Mouse (Mus musculus) cerebellum, adult 2 months (tissue): ENCODE measurements around the gene Pdzd2.

ENCODE experiments used
- CTCF ChIP-seq: fragments of 200-500 bp; IDR thresholded peaks from 2 replicates; pipeline ENCODE4 v1.5.1; 2011; ENCODE audit warnings: low read depth, mild to moderate bottlenecking, control low read depth, low read length, moderate library complexity, borderline replicate concordance; ENCODE audit not compliant: insufficient read depth
- POLR2A ChIP-seq: fragments of 200-500 bp; IDR thresholded peaks from 2 replicates; pipeline ENCODE4 v1.6.1; 2011; ENCODE audit warnings: low read length, control low read depth, borderline replicate concordance; ENCODE audit not compliant: insufficient read depth

DNA sequence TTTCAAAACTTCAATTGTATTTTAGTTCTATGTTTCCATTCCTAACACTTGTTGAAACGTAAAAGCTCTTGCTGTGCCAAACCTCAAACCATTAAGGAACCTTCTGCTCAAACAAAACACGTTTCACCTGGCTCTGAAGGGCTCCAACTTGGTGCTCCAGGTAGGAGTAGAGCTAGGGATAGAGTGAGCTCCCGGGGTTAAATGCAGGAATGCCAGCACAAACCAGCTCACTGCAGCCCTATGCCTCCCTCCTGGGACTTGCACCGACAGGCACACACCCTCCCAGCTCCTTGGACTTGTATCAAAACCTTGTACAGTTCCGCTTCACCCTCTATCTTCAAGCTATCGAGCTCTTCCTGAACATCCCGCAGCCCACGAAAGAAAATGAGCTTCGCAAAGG lies 189.3 kb downstream of the Pdzd2 start:
- TF ChIP-seq CTCF (no peak), POLR2A (no peak)
